Mouse (Mus musculus) forebrain, embryonic 14.5 days (tissue): ENCODE data around the gene Psmb10. TPM values are rescaled to one million over a fixed set of nuclear protein-coding genes. Genes with fewer than 3 reads are reported as not detected.

ENCODE experiments used
- ATAC-seq: fragments of 200-750 bp; cut with Nextera tagmentation; 2 replicates; pipeline ENCODE4 v1.8.0; 2017; ENCODE audit warnings: mild to moderate bottlenecking, moderate library complexity
- DNase-seq: peaks from one replicate; pipeline ENCODE4 v3.0.0-alpha.2; 2015; ENCODE audit warnings: low spot score
- H3K27ac ChIP-seq: fragments of 300-500 bp; sonication (generic); 2 replicates; pipeline ENCODE4 v1.5.1; 2014; ENCODE audit warnings: low read depth, mild to moderate bottlenecking, control low read depth, low read length, moderate library complexity
- H3K27me3 ChIP-seq: fragments of 300-500 bp; sonication (generic); replicated peaks from 2 replicates; pipeline ENCODE4 v1.6.1; 2014; ENCODE audit warnings: low read length, control low read depth, mixed read lengths; ENCODE audit not compliant: control insufficient read depth, insufficient read depth
- H3K36me3 ChIP-seq: fragments of 300-500 bp; sonication (generic); 2 replicates; pipeline ENCODE4 v1.6.1; 2014; ENCODE audit warnings: low read length, control low read depth; ENCODE audit not compliant: control insufficient read depth, insufficient read depth
- H3K4me1 ChIP-seq: fragments of 300-500 bp; sonication (generic); 2 replicates; pipeline ENCODE4 v1.6.1; 2014; ENCODE audit warnings: antibody characterized with exemption, low read length, control low read depth; ENCODE audit not compliant: control insufficient read depth, insufficient read depth
- H3K4me2 ChIP-seq: fragments of 300-500 bp; sonication (generic); 2 replicates; pipeline ENCODE4 v1.6.1; 2014; ENCODE audit warnings: mild to moderate bottlenecking, control low read depth, low read length
- H3K4me3 ChIP-seq: fragments of 300-500 bp; sonication (generic); 2 replicates; pipeline ENCODE4 v1.5.1; 2014; ENCODE audit warnings: low read depth, low read length, control low read depth
- H3K9ac ChIP-seq: fragments of 300-500 bp; sonication (generic); 2 replicates; pipeline ENCODE4 v1.6.1; 2014; ENCODE audit warnings: mild to moderate bottlenecking, low read length, control low read depth, moderate library complexity
- H3K9me3 ChIP-seq: fragments of 300-500 bp; sonication (generic); replicated peaks from 2 replicates; pipeline ENCODE4 v1.6.1; 2016; ENCODE audit warnings: low read length, control low read depth, mixed read lengths; ENCODE audit not compliant: control insufficient read depth
- whole genome bisulfite sequencing: fragments of 180-500 bp; shearing (Covaris S2); extraction: QIAGEN DNeasy Blood & Tissue Kit; methylation state at CpG from one replicate; pipeline ENCODE4 v1.1.7; 2014; 5-methylcytosine and 5-hydroxymethylcytosine counted together
- polyA plus RNA-seq: library from polyadenylated mRNA; unstranded; fragments of >200 nt; fragmentation: Nextera tagmentation; extraction: Ambion mirVana; gene quantifications from 2 replicates; pipeline ENCODE4 v1.2.1, GENCODE M21; 2014

Gene Psmb10
- polyA plus RNA-seq, 1 experiment from 2014 or later: 57.8 TPM

- Histone ChIP-seq H3K4me1 (no peaks in the 10 kb centered on the region), H3K9ac (peak overlapping the region; percentile 55), H3K4me2 (peak overlapping the region; percentile 63), H3K4me3 (peak overlapping the region; percentile 44), H3K9me3 (no peaks in the 10 kb centered on the region), H3K27ac (no peak overlapping the region), H3K36me3 (no peaks in the 10 kb centered on the region), H3K27me3 (peaks cover 12% of the 10 kb centered on the region)
- 3% methylated on average over 39 of the region's 40 CpGs for WGBS
- DNase-seq: peak; percentile 16
- peak; percentile 82 for ATAC-seq
Measured at GRCm38 (mm10) chr8:105965266-105965904, 27.1 kb upstream of the Psmb10 start.

- no peak for DNase-seq
- no peaks in the 10 kb centered on the region for H3K36me3 ChIP-seq
- H3K4me2 ChIP-seq: peak overlapping the region; percentile 63
- no peak for ATAC-seq
- WGBS: 72% methylated on average over 12 of the region's 12 CpGs
- H3K27ac ChIP-seq: no peak overlapping the region
- H3K4me1 ChIP-seq: no peaks in the 10 kb centered on the region
- no peak overlapping the region; the same call in 1 of the 2 replicates for H3K4me3 ChIP-seq
- H3K9me3 ChIP-seq: no peaks in the 10 kb centered on the region
- no peak overlapping the region for H3K9ac ChIP-seq
- peaks cover 12% of the 10 kb centered on the region for H3K27me3 ChIP-seq
Measured at GRCm38 (mm10) chr8:105964506-105965265, 26.4 kb upstream of the Psmb10 start.

GRCm38 (mm10) chr8:105961536-105961935, 23.3 kb upstream of the Psmb10 start:
- DNase-seq: no peak
- no peaks in the 10 kb centered on the region for H3K4me1 ChIP-seq
- no peak overlapping the region for H3K4me2 ChIP-seq
- no peak overlapping the region for H3K27ac ChIP-seq
- WGBS: 90% methylated on average over 10 of the region's 10 CpGs
- H3K9ac ChIP-seq: no peak overlapping the region
- no peaks in the 10 kb centered on the region for H3K36me3 ChIP-seq
- peaks cover 6% of the 10 kb centered on the region; the same call in 1 of the 2 replicates for H3K27me3 ChIP-seq
- no peak overlapping the region for H3K4me3 ChIP-seq
- ATAC-seq: no peak
- no peaks in the 10 kb centered on the region for H3K9me3 ChIP-seq

- no peak for DNase-seq
- H3K9me3 ChIP-seq: no peaks in the 10 kb centered on the region
- H3K4me3 ChIP-seq: no peak overlapping the region
- H3K4me1 ChIP-seq: no peaks in the 10 kb centered on the region
- peaks cover 4% of the 10 kb centered on the region; the same call in 1 of the 2 replicates for H3K27me3 ChIP-seq
- no peak overlapping the region for H3K9ac ChIP-seq
- no peak overlapping the region for H3K27ac ChIP-seq
- H3K4me2 ChIP-seq: no peak overlapping the region
- no peaks in the 10 kb centered on the region for H3K36me3 ChIP-seq
- 76% methylated on average over 14 of the region's 14 CpGs for WGBS
- ATAC-seq: no peak
Measured at GRCm38 (mm10) chr8:105961101-105961500, 22.9 kb upstream of the Psmb10 start.

- ATAC-seq: no peak
Measured at GRCm38 (mm10) chr8:105959350-105959749, 21.1 kb upstream of the Psmb10 start.

GRCm38 (mm10) chr8:105957813-105958212, 19.6 kb upstream of the Psmb10 start:
- H3K9ac ChIP-seq: no peak overlapping the region
- 69% methylated on average over 3 of the region's 4 CpGs for WGBS
- ATAC-seq: no peak
- H3K4me1 ChIP-seq: no peaks in the 10 kb centered on the region
- no peaks in the 10 kb centered on the region for H3K36me3 ChIP-seq
- H3K27ac ChIP-seq: no peak overlapping the region
- no peak for DNase-seq
- no peak overlapping the region for H3K4me2 ChIP-seq
- no peak overlapping the region for H3K4me3 ChIP-seq
- no peaks in the 10 kb centered on the region for H3K9me3 ChIP-seq
- H3K27me3 ChIP-seq: no peaks in the 10 kb centered on the region

More at GRCm38 (mm10) chr8:105959350-105959749, 21.1 kb upstream of the Psmb10 start:
- no peak for DNase-seq
- WGBS: 77% methylated on average over 7 of the region's 7 CpGs
- Histone ChIP-seq H3K4me2 (no peak overlapping the region), H3K4me3 (no peak overlapping the region), H3K27me3 (no peaks in the 10 kb centered on the region), H3K36me3 (no peaks in the 10 kb centered on the region), H3K9me3 (no peaks in the 10 kb centered on the region), H3K9ac (no peak overlapping the region), H3K4me1 (no peaks in the 10 kb centered on the region), H3K27ac (no peak overlapping the region)

GRCm38 (mm10) chr8:105956556-105956955, 18.3 kb upstream of the Psmb10 start:
- Histone ChIP-seq H3K4me3 (no peak overlapping the region), H3K9me3 (no peaks in the 10 kb centered on the region), H3K27ac (no peak overlapping the region), H3K27me3 (no peaks in the 10 kb centered on the region), H3K4me2 (no peak overlapping the region), H3K36me3 (no peaks in the 10 kb centered on the region), H3K4me1 (no peaks in the 10 kb centered on the region), H3K9ac (no peak overlapping the region)
- 88% methylated on average over 4 of the region's 4 CpGs for WGBS
- DNase-seq (no peak), ATAC-seq (no peak)

- WGBS: 46% methylated on average over 7 of the region's 7 CpGs
- H3K4me1 ChIP-seq: no peaks in the 10 kb centered on the region
- H3K4me3 ChIP-seq: no peak overlapping the region
- H3K27me3 ChIP-seq: no peaks in the 10 kb centered on the region
- no peak overlapping the region for H3K9ac ChIP-seq
- ATAC-seq (peak; percentile 69; the same call in 1 of the 2 replicates), DNase-seq (peak; percentile 60)
- no peaks in the 10 kb centered on the region for H3K9me3 ChIP-seq
- H3K36me3 ChIP-seq: no peaks in the 10 kb centered on the region
- 0 out of 2 replicates have a peak overlapping the region, but pooled peaks have one; percentile 27 for H3K27ac ChIP-seq
- no peak overlapping the region for H3K4me2 ChIP-seq
Measured at GRCm38 (mm10) chr8:105951057-105951659, 12.9 kb upstream of the Psmb10 start.
